Mouse (Mus musculus) myocyte (in vitro differentiated cells): Measurements from ENCODE around the gene Mprip.

Experiments used
- E2F4 ChIP-seq: IDR thresholded peaks from one replicate; pipeline ENCODE4 v1.6.1; 2011; ENCODE audit warnings: mild to moderate bottlenecking, control low read depth, moderate library complexity; ENCODE audit not compliant: insufficient read depth
- MAX ChIP-seq: IDR thresholded peaks from one replicate; pipeline ENCODE4 v1.6.1; 2011; ENCODE audit warnings: low read depth, mild to moderate bottlenecking, control low read depth
- MYOG ChIP-seq, 3 experiments: IDR thresholded peaks; one replicate each; pipeline ENCODE4 v1.6.1; 2011; ENCODE audit warnings: control low read depth in 2 of 3, low read depth in 2 of 3, mild to moderate bottlenecking in 2 of 3; ENCODE audit not compliant: insufficient read length in 2 of 3, control insufficient read depth in 1 of 3, insufficient read depth in 1 of 3
- POLR2A ChIP-seq: IDR thresholded peaks from one replicate; pipeline ENCODE4 v1.6.1; 2011; ENCODE audit warnings: low read depth, mild to moderate bottlenecking, control low read depth, moderate library complexity; ENCODE audit not compliant: insufficient read length
- POLR2AphosphoS2 ChIP-seq: IDR thresholded peaks from one replicate; pipeline ENCODE4 v1.6.1; 2011; ENCODE audit warnings: low read depth, control low read depth; ENCODE audit not compliant: insufficient read length
- SRF ChIP-seq: IDR thresholded peaks from one replicate; pipeline ENCODE4 v1.6.1; 2011; ENCODE audit warnings: low read depth; ENCODE audit not compliant: control insufficient read depth, insufficient read length
- TCF12 ChIP-seq: IDR thresholded peaks from one replicate; pipeline ENCODE4 v1.6.1; 2011; ENCODE audit warnings: mild to moderate bottlenecking, control low read depth; ENCODE audit not compliant: poor library complexity, insufficient read depth, severe bottlenecking
- TCF3 ChIP-seq: IDR thresholded peaks from one replicate; pipeline ENCODE4 v1.6.1; 2011; ENCODE audit warnings: low read depth, control low read depth; ENCODE audit not compliant: insufficient read length

DNA sequence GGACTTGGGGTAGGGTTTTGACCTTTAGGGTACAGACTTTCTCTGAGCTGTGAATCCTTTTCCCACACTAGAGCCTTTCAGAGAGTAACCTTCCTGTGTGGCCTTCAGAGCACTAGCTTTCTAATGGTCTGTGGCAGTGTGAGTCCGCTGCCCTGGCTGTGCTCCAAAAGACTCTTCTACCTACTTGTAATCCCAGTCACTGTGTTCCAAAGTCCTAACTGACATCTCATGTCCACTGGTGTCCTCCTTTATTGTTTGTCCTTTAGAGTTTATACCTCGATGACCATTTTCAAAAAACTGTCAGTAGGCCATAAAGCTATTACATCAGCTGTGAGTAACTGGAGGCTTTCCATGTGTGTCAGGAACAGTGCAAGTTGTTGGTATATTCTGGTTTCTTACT, 44.0 kb downstream of the Mprip start:
- TF ChIP-seq E2F4 (no peak), POLR2A (no peak), SRF (no peak), MAX (no peak), POLR2AphosphoS2 (no peak), TCF12 (no peak), MYOG (IDR thresholded peaks at IDR 0.05; ENCODE audit: control insufficient read depth in 1 of 3, insufficient read depth in 1 of 3, insufficient read length in 2 of 3, low read depth in 2 of 3) (no peak), TCF3 (no peak)
